ENCODE assay signal across 31 mouse cellular contexts in the genomic region with DNA sequence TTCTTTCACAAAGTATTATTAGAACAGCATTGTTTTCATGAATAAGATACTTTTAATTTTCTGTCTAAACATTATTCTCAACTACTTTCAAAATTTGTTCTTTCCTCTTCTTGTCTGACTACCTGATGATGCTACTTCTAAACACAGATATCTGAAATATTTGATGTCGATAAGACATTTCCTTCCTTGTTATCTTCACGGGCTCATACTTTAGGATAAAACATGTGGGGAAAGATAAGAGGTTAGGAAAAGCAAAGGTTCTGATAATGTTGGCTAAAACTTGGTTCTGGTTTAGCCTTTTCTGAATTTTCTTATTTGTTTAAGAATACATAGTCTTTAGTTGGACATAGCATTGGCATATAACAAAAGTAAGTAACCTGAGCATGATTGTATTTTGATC.
"Had no signal": no experiment of that assay in that cellular context is flagged by ENCODE, and none has a peak within 500 bp of the region (broad histone marks: within the 10 kb centered on the region; RNA-seq: fewer than 3 reads in every experiment).

No protein-coding gene starts in this region.

- H3K4me3 ChIP-seq: heart, embryonic 10.5 days; heart, embryonic 12.5 days; heart, embryonic 13.5 days; heart, embryonic 15.5 days; hindbrain, embryonic 10.5 days; hindbrain, embryonic 12.5 days; hindbrain, embryonic 13.5 days; hindbrain, embryonic 15.5 days; intestine, embryonic 15.5 days; kidney, embryonic 15.5 days; layer of hippocampus, adult 2 months; left cerebral cortex, adult 2 months had no signal

- H3K9ac ChIP-seq: heart, embryonic 12.5 days; heart, embryonic 13.5 days; heart, embryonic 15.5 days; hindbrain, embryonic 12.5 days; hindbrain, embryonic 13.5 days; hindbrain, embryonic 14.5 days; hindbrain, embryonic 15.5 days; intestine, embryonic 15.5 days; kidney, embryonic 15.5 days had no signal

- DNase-seq: heart, postnatal 10 days; heart, postnatal 14 days; heart, postnatal 36 days; heart, postnatal 4 days; kidney, adult 11 months; kidney, adult 18-20 months; kidney, adult 2 months; kidney, adult 8-10 months; kidney, adult 9 months; kidney, postnatal 10 days; kidney, postnatal 14 days; kidney, postnatal 25 days; kidney, postnatal 36 days; kidney, postnatal 4 days; layer of hippocampus, adult 9-11 months; layer of hippocampus, postnatal 36 days had no signal

- H3K27ac ChIP-seq: heart, embryonic 10.5 days; heart, embryonic 13.5 days; heart, embryonic 15.5 days; hindbrain, embryonic 10.5 days; hindbrain, embryonic 12.5 days; hindbrain, embryonic 13.5 days; hindbrain, embryonic 14.5 days; hindbrain, embryonic 15.5 days; hindbrain, postnatal 0 days; intestine, embryonic 15.5 days; kidney, embryonic 15.5 days; kidney, postnatal 0 days; layer of hippocampus, adult 2 months; left cerebral cortex, adult 2 months had no signal

- H3K9me3 ChIP-seq: heart, embryonic 10.5 days; heart, embryonic 12.5 days; heart, embryonic 13.5 days; heart, embryonic 15.5 days; hindbrain, embryonic 10.5 days; hindbrain, embryonic 12.5 days; hindbrain, embryonic 13.5 days; hindbrain, embryonic 15.5 days; intestine, embryonic 15.5 days; kidney, embryonic 15.5 days had no signal

- H3K4me1 ChIP-seq: heart, embryonic 10.5 days; heart, embryonic 12.5 days; heart, embryonic 13.5 days; heart, embryonic 15.5 days; hindbrain, embryonic 10.5 days; hindbrain, embryonic 12.5 days; hindbrain, embryonic 13.5 days; hindbrain, embryonic 15.5 days; intestine, embryonic 15.5 days; kidney, embryonic 15.5 days had no signal

- H3K27me3 ChIP-seq: heart, embryonic 12.5 days; heart, embryonic 13.5 days; heart, embryonic 15.5 days; hindbrain, embryonic 12.5 days; hindbrain, embryonic 13.5 days; hindbrain, embryonic 15.5 days; intestine, embryonic 15.5 days; kidney, embryonic 15.5 days had no signal

- H3K36me3 ChIP-seq: heart, embryonic 10.5 days; heart, embryonic 12.5 days; heart, embryonic 13.5 days; heart, embryonic 15.5 days; hindbrain, embryonic 10.5 days; hindbrain, embryonic 12.5 days; hindbrain, embryonic 13.5 days; hindbrain, embryonic 15.5 days; intestine, embryonic 15.5 days; kidney, embryonic 15.5 days had no signal
